Mouse (Mus musculus) urinary bladder, postnatal 10 days (tissue): Measurements from ENCODE around the gene Olfr748.
"Not testable (repeated sequence)": the region's sequence is repeated elsewhere in the genome, so short reads cannot be mapped to it uniquely, and the experiment has no call there.

Experiments used
- DNase-seq: peaks from one replicate; pipeline ENCODE4 v3.0.0; 2022; ENCODE audit warnings: low spot score

Olfr748 gene

GRCm38 (mm10) chr14:50707073-50707472 lies at the start of gene Olfr748:
Olfr748 (plus strand) TSS chr14:50707373.
- DNase-seq: no peak

GRCm38 (mm10) chr14:50693106-50693505 lies 14.1 kb upstream of the Olfr748 start, which contains the start of gene Olfr747:
Olfr747 (minus strand) TSS chr14:50693206.
- DNase-seq: no peak

GRCm38 (mm10) chr14:50719875-50720274 lies 12.7 kb downstream of the Olfr748 start:
- not testable (repeated sequence) for DNase-seq

GRCm38 (mm10) chr14:50722371-50722770 lies 15.2 kb downstream of the Olfr748 start:
- DNase-seq: not testable (repeated sequence)

GRCm38 (mm10) chr14:50740334-50740733 lies 33.2 kb downstream of the Olfr748 start:
- no peak for DNase-seq

GRCm38 (mm10) chr14:50741584-50741983 lies 34.4 kb downstream of the Olfr748 start:
- no peak for DNase-seq

- no peak for DNase-seq
These were observed 37.8 kb downstream of the Olfr748 start, which contains the start of gene Olfr749 for GRCm38 (mm10) chr14:50744994-50745393. Olfr749 (minus strand) TSS chr14:50745094.

- no peak for DNase-seq
These were observed 51.4 kb downstream of the Olfr748 start for GRCm38 (mm10) chr14:50758416-50759085.
